Mouse (Mus musculus): ENCODE results near the gene A930018P22Rik.

The A930018P22Rik gene

GRCm38 (mm10) chr2:104163978-104164487 is 41.5 kb downstream of the A930018P22Rik start:
- DNase-seq: no peak

GRCm38 (mm10) chr2:104165631-104166030 is 43.1 kb downstream of the A930018P22Rik start:
- DNase-seq: no peak

DNA sequence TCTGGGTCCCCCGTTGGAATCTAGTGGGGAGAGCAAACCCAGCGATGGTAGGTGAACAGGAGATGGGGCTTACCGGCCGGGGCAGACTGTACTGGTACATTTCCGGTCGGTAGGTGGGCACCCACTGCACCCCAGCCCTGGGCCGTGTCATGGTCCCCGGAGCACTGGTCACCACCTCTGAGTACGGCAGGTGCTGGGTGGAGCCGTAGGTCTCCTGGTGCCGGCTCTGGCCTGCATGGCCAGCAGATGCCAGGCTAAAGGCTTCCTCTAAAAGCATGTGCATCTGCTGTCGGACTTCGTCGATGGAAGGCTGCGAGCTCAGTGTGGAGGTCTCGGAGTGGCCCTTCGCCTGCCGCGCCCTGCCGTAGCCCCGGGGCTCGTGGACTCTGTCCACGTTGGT is 45.2 kb downstream of the A930018P22Rik start:
- no peak for DNase-seq

GRCm38 (mm10) chr2:104168186-104168896 is 45.8 kb downstream of the A930018P22Rik start:
- no peak for DNase-seq

GRCm38 (mm10) chr2:104172695-104173348 is 50.3 kb downstream of the A930018P22Rik start:
- DNase-seq: no peak

- DNase-seq: no peak
These were observed 50.9 kb downstream of the A930018P22Rik start for GRCm38 (mm10) chr2:104173431-104173830.
